ENCODE assay signal across 8 mouse cellular contexts in the genomic region with DNA sequence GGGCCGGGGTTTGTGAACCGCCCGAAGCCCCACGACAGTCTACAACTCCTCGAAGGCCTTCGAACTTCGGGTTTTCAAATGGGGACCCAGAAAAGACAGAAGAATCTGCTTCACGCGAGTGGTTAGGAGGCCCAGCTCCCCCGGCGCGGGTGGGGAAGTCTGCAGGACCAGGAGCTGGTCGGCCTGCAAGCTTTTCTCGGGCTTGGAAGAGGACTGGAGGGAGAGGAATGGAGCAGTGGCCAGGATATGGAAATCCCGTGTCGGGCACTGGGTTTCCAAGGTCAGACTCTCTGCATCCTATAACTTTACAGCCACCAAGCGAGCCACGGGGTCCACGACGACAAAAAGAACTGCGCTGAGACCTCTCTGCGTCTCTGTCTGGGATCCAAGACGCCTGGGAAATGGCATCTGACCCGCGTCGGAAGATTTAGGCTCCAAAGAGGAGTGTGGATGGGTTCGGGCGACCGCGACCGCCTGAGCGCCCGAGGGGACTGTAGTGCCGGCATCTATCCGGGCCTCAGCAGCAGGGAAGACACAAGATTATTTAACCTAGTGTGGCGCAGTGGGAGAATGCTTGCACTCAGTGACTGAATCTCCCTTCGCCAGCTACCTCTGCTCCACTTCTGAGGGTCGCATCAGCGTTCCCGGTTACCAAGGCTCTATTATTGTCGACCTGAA. TPM values are rescaled to one million over a fixed set of nuclear protein-coding genes. Genes with fewer than 3 reads are reported as not detected.
DNase-seq lines count a peak whose midpoint lies in the region; ATAC-seq and TF ChIP-seq lines count a peak whose summit lies in the region.

No protein-coding gene starts in this region.

- intact Hi-C loops in gastrocnemius, adult 2 months (cut with DNase I) = loop anchor here (2.0 kb wide), 1 partner anchor 45 kb away; no protein-coding TSS in a partner anchor
- intact Hi-C loops in left cerebral cortex, postnatal 4 days (cut with DNase I) = loop anchor here (10.0 kb wide), 1 partner anchor 171 kb away; no protein-coding TSS in a partner anchor

- peak overlapping the region; percentile 84 for H3K4me3 ChIP-seq in gastrocnemius, adult 2 months
- no peak overlapping the region; the same call in 1 of the 2 replicates for H3K4me3 ChIP-seq in lung, embryonic 15.5 days
- H3K4me3 ChIP-seq in embryonic fibroblast, embryonic 13.5 days (ENCODE audit: insufficient read depth, low read length) = peak overlapping the region; percentile 38; the same call in 1 of the 2 replicates
- H3K4me3 ChIP-seq in stomach, embryonic 15.5 days (replicated peaks) = no peak overlapping the region

- H3K27me3 ChIP-seq in lung, embryonic 15.5 days = peaks cover 98% of the 10 kb centered on the region
- peaks cover 95% of the 10 kb centered on the region for H3K27me3 ChIP-seq in stomach, embryonic 15.5 days (replicated peaks)

- under 1% methylated on average over 41 of the region's 41 CpGs for WGBS in lung, embryonic 15.5 days
- WGBS in stomach, embryonic 15.5 days = 1% methylated on average over 41 of the region's 41 CpGs

- H3K4me2 ChIP-seq in lung, embryonic 15.5 days = peak overlapping the region; percentile 69
- H3K4me2 ChIP-seq in stomach, embryonic 15.5 days = peak overlapping the region; percentile 81

- H3K36me3 ChIP-seq in lung, embryonic 15.5 days = no peaks in the 10 kb centered on the region
- H3K36me3 ChIP-seq in stomach, embryonic 15.5 days = no peaks in the 10 kb centered on the region

- DNase-seq in gastrocnemius, adult 2 months = no peak
- no peak for DNase-seq in gastrocnemius, adult 8-10 months (ENCODE audit: low spot score in 2 of 2)
- DNase-seq in lung, postnatal 36 days = no peak
- DNase-seq in spleen, postnatal 10 days (ENCODE audit: low spot score in 2 of 2) = no peak
- DNase-seq in left cerebral cortex, postnatal 4 days = no peak

- TF ChIP-seq CTCF in gastrocnemius, adult 2 months (IDR thresholded peaks at IDR 0.05) = no peak
- TF ChIP-seq CTCF in embryonic fibroblast, embryonic 13.5 days (IDR thresholded peaks at IDR 0.05; ENCODE audit: borderline replicate concordance, insufficient read depth, low read length) = no peak

- ATAC-seq in lung, embryonic 15.5 days (ENCODE audit: borderline replicate concordance, extremely low read depth, low FRiP score, low TSS enrichment) = no peak
- ATAC-seq in stomach, embryonic 15.5 days (ENCODE audit: insufficient read depth, low FRiP score, low read depth) = no peak

- H3K9ac ChIP-seq in lung, embryonic 15.5 days = no peak overlapping the region
- H3K9ac ChIP-seq in stomach, embryonic 15.5 days = no peak overlapping the region

- no peaks in the 10 kb centered on the region for H3K9me3 ChIP-seq in lung, embryonic 15.5 days
- no peaks in the 10 kb centered on the region for H3K9me3 ChIP-seq in stomach, embryonic 15.5 days

- no peak for TF ChIP-seq POLR2A in embryonic fibroblast, embryonic 13.5 days (IDR thresholded peaks at IDR 0.05; ENCODE audit: low read depth, low read length)

- no peak overlapping the region for H3K27ac ChIP-seq in gastrocnemius, adult 2 months
- no peak overlapping the region for H3K27ac ChIP-seq in lung, embryonic 15.5 days
- no peak overlapping the region for H3K27ac ChIP-seq in embryonic fibroblast, embryonic 13.5 days (ENCODE audit: insufficient read depth, low read length)
- no peak overlapping the region for H3K27ac ChIP-seq in stomach, embryonic 15.5 days

- H3K4me1 ChIP-seq in lung, embryonic 15.5 days = peaks cover 18% of the 10 kb centered on the region
- no peaks in the 10 kb centered on the region for H3K4me1 ChIP-seq in embryonic fibroblast, embryonic 13.5 days (ENCODE audit: control insufficient read depth, insufficient read depth, low read length)
- peaks cover 33% of the 10 kb centered on the region for H3K4me1 ChIP-seq in stomach, embryonic 15.5 days

RNA-seq across cellular contexts. Expression of a gene that starts 0.7 kb away (rescaled TPM):
- 10 to 100 TPM; 15.0 to 17.9 TPM for total RNA-seq in gastrocnemius, adult 2 months (2021)
- total RNA-seq in gastrocnemius, adult 8-10 months (2022) = 10 to 100 TPM; 15.8 to 18.6 (median 18.4) TPM
- 0.12 and 0.15 TPM in 2 replicates for polyA plus RNA-seq in lung, embryonic 15.5 days (2015; fragmentation: Nextera tagmentation; extraction: Ambion mirVana)
- 6.9 and 14.6 TPM in 2 replicates for polyA plus RNA-seq in embryonic fibroblast, embryonic 13.5 days (2011; ENCODE audit: insufficient read length, low read depth, missing spikeins)
- polyA plus RNA-seq in stomach, embryonic 15.5 days (2015; fragmentation: Nextera tagmentation; extraction: Ambion mirVana) = 0.31 TPM in 2 replicates
- under 1 TPM in 1 of 2 experiments, not detected in 1; 0.12 TPM for total RNA-seq in left cerebral cortex, postnatal 4 days (2021)

Comparison
In these comparisons a context has a peak if more than half of its experiments do, and no peak if none do; other contexts are left out.
1. H3K4me3 ChIP-seq: peak in gastrocnemius, adult 2 months (single experiment) and embryonic fibroblast, embryonic 13.5 days (single experiment); none in lung, embryonic 15.5 days (single experiment) and stomach, embryonic 15.5 days (single experiment).
2. RNA of a gene that starts 0.7 kb away (total RNA-seq): 15.8 to 18.6 TPM in gastrocnemius, adult 8-10 months and 15.0 to 17.9 TPM in gastrocnemius, adult 2 months; 0.12 TPM in left cerebral cortex, postnatal 4 days; every median in the first group is over 10 times any median in the second.